Comparison of ENCODE assay signal across 8 mouse cellular contexts in the genomic region with DNA sequence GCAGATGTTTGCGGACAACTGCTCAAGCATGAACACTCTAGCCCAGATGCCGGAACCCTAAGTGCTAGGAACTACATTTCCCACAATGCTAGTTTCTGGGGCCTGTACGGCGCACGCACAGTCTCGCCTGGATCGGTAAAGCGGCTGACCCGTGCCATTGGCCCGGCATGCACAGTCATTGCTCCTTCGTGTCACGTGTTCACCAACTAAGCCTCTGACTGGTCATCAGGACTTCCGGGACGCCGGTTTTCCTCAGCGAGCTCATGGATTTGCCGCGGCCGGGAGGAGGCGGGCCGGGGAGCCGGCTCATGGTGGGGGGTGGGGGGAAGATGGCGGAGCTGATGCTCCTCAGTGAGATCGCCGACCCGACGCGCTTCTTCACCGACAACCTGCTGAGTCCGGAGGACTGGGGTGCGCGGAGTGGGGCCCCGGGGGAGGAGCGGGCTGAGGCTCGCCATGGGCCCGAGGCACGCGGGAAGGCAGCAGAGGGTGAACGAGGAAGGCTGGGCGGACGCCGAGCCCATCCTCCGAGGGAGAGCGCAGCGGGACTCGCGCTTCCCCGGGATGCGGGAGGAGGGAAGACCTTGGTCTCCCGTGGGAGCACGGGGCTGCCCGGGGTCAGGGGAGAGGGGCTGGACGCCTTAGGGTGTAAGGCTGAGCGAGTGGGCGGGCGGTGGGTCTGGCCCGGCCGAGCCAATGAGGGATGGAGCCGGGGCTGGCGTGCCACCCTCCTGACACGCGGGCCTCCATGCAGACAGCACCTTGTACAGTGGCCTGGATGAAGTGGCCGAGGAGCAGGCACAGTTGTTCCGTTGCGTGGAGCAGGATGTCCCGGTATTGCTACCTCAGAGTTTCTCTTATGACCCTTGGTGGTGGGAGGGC. TPM values are rescaled to one million over a fixed set of nuclear protein-coding genes. Genes with fewer than 3 reads are reported as not detected.
DNase-seq lines count a peak whose midpoint lies in the region; ATAC-seq and TF ChIP-seq lines count a peak whose summit lies in the region.

A gene (plus strand): TSS at position 241 of the 882 bp plus-strand sequence.

- intact Hi-C loops in heart, adult 2 months (cut with DNase I): no loop called here

- peak within 1 kb of the TSS; percentile 88 for H3K4me2 ChIP-seq in embryonic facial prominence, embryonic 14.5 days (ENCODE audit: low read depth, low read length)
- H3K4me2 ChIP-seq in limb, embryonic 13.5 days (replicated peaks): peak within 1 kb of the TSS; percentile 93
- H3K4me2 ChIP-seq in midbrain, embryonic 16.5 days (ENCODE audit: low read length): peak within 1 kb of the TSS; percentile 71

- H3K9ac ChIP-seq in embryonic facial prominence, embryonic 14.5 days (ENCODE audit: low read depth, low read length): peak within 1 kb of the TSS; percentile 89
- peak within 1 kb of the TSS; percentile 83 for H3K9ac ChIP-seq in heart, adult 2 months (ENCODE audit: low read depth, low read length)
- H3K9ac ChIP-seq in limb, embryonic 13.5 days: peak within 1 kb of the TSS; percentile 89
- peak within 1 kb of the TSS; percentile 91 for H3K9ac ChIP-seq in midbrain, embryonic 16.5 days (ENCODE audit: low read depth, low read length)

- DNase-seq in 3T3-L1 (ENCODE audit: low read depth, low spot score): peak; percentile 100
- DNase-seq in adrenal gland, postnatal 4 days (ENCODE audit: low spot score in 2 of 2): peak; percentile 71 to 88
- DNase-seq in embryonic facial prominence, embryonic 14.5 days (ENCODE audit: low spot score): peak; percentile 100
- peak; percentile 89 to 97 for DNase-seq in heart, adult 2 months
- peak; percentile 97 to 98 for DNase-seq in kidney, adult 8-10 months
- peak; percentile 80 to 94 for DNase-seq in spleen, postnatal 10 days (ENCODE audit: low spot score in 2 of 2)

- H3K27me3 ChIP-seq in embryonic facial prominence, embryonic 14.5 days (replicated peaks; ENCODE audit: control insufficient read depth, insufficient read depth, low read length): no peaks in the 10 kb centered on the region
- H3K27me3 ChIP-seq in heart, adult 2 months (ENCODE audit: control insufficient read depth, insufficient read depth, low read length): no peaks in the 10 kb centered on the region
- no peaks in the 10 kb centered on the region for H3K27me3 ChIP-seq in limb, embryonic 13.5 days
- no peaks in the 10 kb centered on the region for H3K27me3 ChIP-seq in midbrain, embryonic 16.5 days (ENCODE audit: control insufficient read depth, insufficient read depth, low read depth, low read length)

- peak; percentile 76; the same call in 1 of the 2 replicates for TF ChIP-seq EP300 in heart, adult 2 months (IDR thresholded peaks at IDR 0.05; ENCODE audit: insufficient read depth, low read depth, low read length)

- 0 out of 2 replicates have a peak, but pooled peaks have one; percentile 39 for TF ChIP-seq POLR2A in heart, adult 2 months (IDR thresholded peaks at IDR 0.05; ENCODE audit: insufficient read depth, low read depth, low read length)

- H3K4me3 ChIP-seq in embryonic facial prominence, embryonic 14.5 days (ENCODE audit: low read depth, low read length): peak within 1 kb of the TSS; percentile 95
- peak within 1 kb of the TSS; percentile 98 for H3K4me3 ChIP-seq in heart, adult 2 months
- H3K4me3 ChIP-seq in limb, embryonic 13.5 days: peak within 1 kb of the TSS; percentile 98
- H3K4me3 ChIP-seq in midbrain, embryonic 16.5 days (ENCODE audit: low read depth, low read length): peak within 1 kb of the TSS; percentile 88

- peak; percentile 98 for ATAC-seq in embryonic facial prominence, embryonic 14.5 days (ENCODE audit: low read depth)
- peak; percentile 96 for ATAC-seq in limb, embryonic 13.5 days (ENCODE audit: low FRiP score, low read depth)
- ATAC-seq in midbrain, embryonic 16.5 days: peak; percentile 96

- H3K4me1 ChIP-seq in embryonic facial prominence, embryonic 14.5 days (ENCODE audit: control insufficient read depth, insufficient read depth, low read length): peaks cover 20% of the 10 kb centered on the region
- H3K4me1 ChIP-seq in heart, adult 2 months (ENCODE audit: control insufficient read depth, insufficient read depth, low read length): peaks cover 6% of the 10 kb centered on the region
- H3K4me1 ChIP-seq in limb, embryonic 13.5 days: peaks cover 28% of the 10 kb centered on the region
- H3K4me1 ChIP-seq in midbrain, embryonic 16.5 days (ENCODE audit: control insufficient read depth, insufficient read depth, low read length): peaks cover 29% of the 10 kb centered on the region

- no peaks in the 10 kb centered on the region for H3K9me3 ChIP-seq in embryonic facial prominence, embryonic 14.5 days (ENCODE audit: control insufficient read depth, low read length)
- no peaks in the 10 kb centered on the region for H3K9me3 ChIP-seq in limb, embryonic 13.5 days
- H3K9me3 ChIP-seq in midbrain, embryonic 16.5 days (replicated peaks; ENCODE audit: control insufficient read depth, low read length, poor library complexity, severe bottlenecking): no peaks in the 10 kb centered on the region

- peak within 1 kb of the TSS; percentile 40; the same call in 1 of the 2 replicates for H3K27ac ChIP-seq in embryonic facial prominence, embryonic 14.5 days (replicated peaks; ENCODE audit: low read depth, low read length)
- peak within 1 kb of the TSS; percentile 84 for H3K27ac ChIP-seq in heart, adult 2 months
- 0 out of 2 replicates have a peak within 1 kb of the TSS, but pooled peaks have one; percentile 55 for H3K27ac ChIP-seq in limb, embryonic 13.5 days
- H3K27ac ChIP-seq in midbrain, embryonic 16.5 days (ENCODE audit: low read length): peak within 1 kb of the TSS; percentile 86

- WGBS in embryonic facial prominence, embryonic 14.5 days: 2% methylated on average over 49 of the region's 66 CpGs
- WGBS in heart, adult 2 months: under 1% methylated on average over 66 of the region's 66 CpGs
- WGBS in limb, embryonic 13.5 days: under 1% methylated on average over 65 of the region's 66 CpGs
- WGBS in midbrain, embryonic 16.5 days: under 1% methylated on average over 62 of the region's 66 CpGs

- peaks cover 28% of the 10 kb centered on the region for H3K36me3 ChIP-seq in embryonic facial prominence, embryonic 14.5 days (ENCODE audit: control insufficient read depth, insufficient read depth, low read length)
- H3K36me3 ChIP-seq in heart, adult 2 months (ENCODE audit: control insufficient read depth, insufficient read depth, low read length): no peaks in the 10 kb centered on the region
- H3K36me3 ChIP-seq in limb, embryonic 13.5 days: peaks cover 38% of the 10 kb centered on the region
- H3K36me3 ChIP-seq in midbrain, embryonic 16.5 days (ENCODE audit: control insufficient read depth, insufficient read depth, low read length): peaks cover 24% of the 10 kb centered on the region

- H3K79me2 ChIP-seq in heart, adult 2 months (replicated peaks; ENCODE audit: control insufficient read depth, insufficient read depth, low read length): no peaks in the 10 kb centered on the region; the same call in 1 of the 2 replicates

- TF ChIP-seq CTCF in heart, adult 2 months (IDR thresholded peaks at IDR 0.05): no peak

RNA-seq across cellular contexts. Expression of the gene that starts here (rescaled TPM):
- 10 to 100 TPM; 48.1 to 52.3 TPM for total RNA-seq in adrenal gland, postnatal 4 days (2021)
- polyA plus RNA-seq in embryonic facial prominence, embryonic 14.5 days (2014; fragmentation: Nextera tagmentation; extraction: Ambion mirVana): 60.8 and 68.5 TPM in 2 replicates
- 10 to 100 TPM; 15.3 to 18.4 TPM for total RNA-seq in heart, adult 2 months (2021)
- polyA plus RNA-seq in heart, adult 2 months (2012; rRNA removed): 25.3 and 27.4 TPM in 2 replicates
- 97.6 and 99.6 TPM in 2 replicates for polyA plus RNA-seq in limb, embryonic 13.5 days (2015; fragmentation: Nextera tagmentation; extraction: Ambion mirVana)
- polyA plus RNA-seq in midbrain, embryonic 16.5 days (2015; fragmentation: Nextera tagmentation; extraction: Ambion mirVana): 119 and 123 TPM in 2 replicates

Comparison
In these comparisons a context has a peak if more than half of its experiments do, and no peak if none do; other contexts are left out.
1. Peak in every context shown above with its lines: DNase-seq, ATAC-seq, H3K4me3 ChIP-seq and H3K27ac ChIP-seq.